In genomic region chr10:91187872-91188271, GRCm38 (mm10) we compare ENCODE assay signal across 8 mouse cellular contexts. TPM values are rescaled to one million over a fixed set of nuclear protein-coding genes. Genes with fewer than 3 reads are reported as not detected.
DNase-seq lines count a peak whose midpoint lies in the region; ATAC-seq and TF ChIP-seq lines count a peak whose summit lies in the region.

No protein-coding gene starts in this region.

- H3K9ac ChIP-seq in forebrain, embryonic 12.5 days = peak overlapping the region; percentile 52
- peak overlapping the region; percentile 86 for H3K9ac ChIP-seq in heart, postnatal 0 days (replicated peaks; ENCODE audit: low read depth, low read length)
- peak overlapping the region; percentile 58 for H3K9ac ChIP-seq in liver, embryonic 15.5 days
- H3K9ac ChIP-seq in neural tube, embryonic 12.5 days = peak overlapping the region; percentile 51
- H3K9ac ChIP-seq in stomach, postnatal 0 days (ENCODE audit: low read length) = peak overlapping the region; percentile 69

- peak overlapping the region; percentile 91 for H3K27ac ChIP-seq in forebrain, embryonic 12.5 days
- H3K27ac ChIP-seq in heart, postnatal 0 days (ENCODE audit: low read depth) = peak overlapping the region; percentile 94
- H3K27ac ChIP-seq in liver, embryonic 15.5 days (replicated peaks) = 0 out of 2 replicates have a peak overlapping the region, but pooled peaks have one; percentile 21
- peak overlapping the region; percentile 28; the same call in 1 of the 2 replicates for H3K27ac ChIP-seq in neural tube, embryonic 12.5 days
- H3K27ac ChIP-seq in stomach, postnatal 0 days (replicated peaks) = peak overlapping the region; percentile 65

- H3K4me1 ChIP-seq in forebrain, embryonic 12.5 days = peaks cover 14% of the 10 kb centered on the region
- peaks cover 5% of the 10 kb centered on the region for H3K4me1 ChIP-seq in heart, postnatal 0 days (ENCODE audit: control insufficient read depth, insufficient read depth)
- H3K4me1 ChIP-seq in liver, embryonic 15.5 days (replicated peaks) = peaks cover 41% of the 10 kb centered on the region
- peaks cover 11% of the 10 kb centered on the region for H3K4me1 ChIP-seq in neural tube, embryonic 12.5 days
- 0 out of 2 replicates have a peak, but pooled peaks cover 2% of the 10 kb centered on the region for H3K4me1 ChIP-seq in stomach, postnatal 0 days (replicated peaks; ENCODE audit: control insufficient read depth, insufficient read depth)

- no peak for TF ChIP-seq EP300 in heart, postnatal 0 days (IDR thresholded peaks at IDR 0.05; ENCODE audit: low read depth)
- TF ChIP-seq EP300 in stomach, postnatal 0 days (optimal IDR thresholded peaks at IDR 0.05) = no peak

- under 1% methylated on average over 15 of the region's 15 CpGs for WGBS in forebrain, embryonic 12.5 days
- under 1% methylated on average over 15 of the region's 15 CpGs for WGBS in heart, postnatal 0 days
- under 1% methylated on average over 15 of the region's 15 CpGs for WGBS in liver, embryonic 15.5 days (ENCODE audit: insufficient replicate concordance)
- WGBS in neural tube, embryonic 12.5 days = under 1% methylated on average over 15 of the region's 15 CpGs
- WGBS in stomach, postnatal 0 days = under 1% methylated on average over 15 of the region's 15 CpGs

- peak; percentile 79 for TF ChIP-seq CTCF in heart, postnatal 0 days (IDR thresholded peaks at IDR 0.05; ENCODE audit: low read depth)
- peak; percentile 91 for TF ChIP-seq CTCF in stomach, postnatal 0 days (IDR thresholded peaks at IDR 0.05; ENCODE audit: low read depth)

- H3K4me3 ChIP-seq in forebrain, embryonic 12.5 days (replicated peaks) = peak overlapping the region; percentile 21
- H3K4me3 ChIP-seq in heart, postnatal 0 days (ENCODE audit: low read depth, low read length) = peak overlapping the region; percentile 53
- H3K4me3 ChIP-seq in liver, embryonic 15.5 days (replicated peaks) = peak overlapping the region; percentile 62
- H3K4me3 ChIP-seq in neural tube, embryonic 12.5 days = no peak overlapping the region
- H3K4me3 ChIP-seq in stomach, postnatal 0 days (ENCODE audit: low read depth, low read length) = peak overlapping the region; percentile 44

- no peaks in the 10 kb centered on the region for H3K36me3 ChIP-seq in forebrain, embryonic 12.5 days (replicated peaks)
- H3K36me3 ChIP-seq in heart, postnatal 0 days (replicated peaks; ENCODE audit: control insufficient read depth, insufficient read depth, low read length) = no peaks in the 10 kb centered on the region
- H3K36me3 ChIP-seq in liver, embryonic 15.5 days (replicated peaks) = no peaks in the 10 kb centered on the region
- H3K36me3 ChIP-seq in neural tube, embryonic 12.5 days = no peaks in the 10 kb centered on the region
- no peaks in the 10 kb centered on the region for H3K36me3 ChIP-seq in stomach, postnatal 0 days (ENCODE audit: control insufficient read depth, insufficient read depth, low read length)

- peak; percentile 93 for DNase-seq in ES-CJ7 (ENCODE audit: low read depth, low spot score)
- peak; percentile 84 for DNase-seq in c-Kit-positive CD71-positive TER-119-positive erythroid progenitor cells, embryonic 14.5 days (ENCODE audit: low spot score)
- DNase-seq in heart, postnatal 0 days (ENCODE audit: low spot score) = peak; percentile 90
- DNase-seq in kidney, postnatal 36 days = peak; percentile 86 to 87
- DNase-seq in stomach, postnatal 0 days (ENCODE audit: low spot score) = peak; percentile 84

- peak; percentile 79 for ATAC-seq in forebrain, embryonic 12.5 days (ENCODE audit: low FRiP score)
- ATAC-seq in heart, postnatal 0 days (ENCODE audit: insufficient read depth, low read depth) = peak; percentile 73
- ATAC-seq in liver, embryonic 15.5 days (ENCODE audit: insufficient read depth) = no peak
- peak; percentile 80 for ATAC-seq in neural tube, embryonic 12.5 days (ENCODE audit: low FRiP score, low read depth)
- no peak; the same call in 1 of the 2 replicates for ATAC-seq in stomach, postnatal 0 days (ENCODE audit: low FRiP score, low TSS enrichment)

- no peaks in the 10 kb centered on the region for H3K9me3 ChIP-seq in forebrain, embryonic 12.5 days
- no peaks in the 10 kb centered on the region for H3K9me3 ChIP-seq in heart, postnatal 0 days (replicated peaks; ENCODE audit: control insufficient read depth, low read length)
- no peaks in the 10 kb centered on the region for H3K9me3 ChIP-seq in liver, embryonic 15.5 days (replicated peaks)
- no peaks in the 10 kb centered on the region for H3K9me3 ChIP-seq in neural tube, embryonic 12.5 days
- H3K9me3 ChIP-seq in stomach, postnatal 0 days (ENCODE audit: control insufficient read depth, low read length) = no peaks in the 10 kb centered on the region

- H3K27me3 ChIP-seq in forebrain, embryonic 12.5 days = no peaks in the 10 kb centered on the region; the same call in 1 of the 2 replicates
- H3K27me3 ChIP-seq in heart, postnatal 0 days (ENCODE audit: control insufficient read depth, insufficient read depth, low read length) = no peaks in the 10 kb centered on the region
- peaks cover 3% of the 10 kb centered on the region; the same call in 1 of the 2 replicates for H3K27me3 ChIP-seq in liver, embryonic 15.5 days
- H3K27me3 ChIP-seq in neural tube, embryonic 12.5 days (replicated peaks) = no peaks in the 10 kb centered on the region
- H3K27me3 ChIP-seq in stomach, postnatal 0 days (ENCODE audit: control insufficient read depth, insufficient read depth, low read length) = no peaks in the 10 kb centered on the region

- peak overlapping the region; percentile 43 for H3K4me2 ChIP-seq in forebrain, embryonic 12.5 days
- H3K4me2 ChIP-seq in heart, postnatal 0 days (ENCODE audit: low read depth, low read length) = peak overlapping the region; percentile 71
- H3K4me2 ChIP-seq in liver, embryonic 15.5 days = peak overlapping the region; percentile 83
- peak overlapping the region; percentile 46 for H3K4me2 ChIP-seq in neural tube, embryonic 12.5 days (replicated peaks)
- peak overlapping the region; percentile 71 for H3K4me2 ChIP-seq in stomach, postnatal 0 days (replicated peaks; ENCODE audit: low read depth)

RNA-seq across cellular contexts. Expression of gene Tmpo, which starts 6.8 kb away (rescaled TPM):
- polyA plus RNA-seq in forebrain, embryonic 12.5 days (2016; fragmentation: Nextera tagmentation; extraction: Ambion mirVana) = 426 and 438 TPM in 2 replicates
- total RNA-seq in heart, postnatal 0 days (2014; rRNA removed; ENCODE audit: low replicate concordance) = 114 and 219 TPM in 2 replicates
- 61.6 and 62.8 TPM in 2 replicates for polyA plus RNA-seq in heart, postnatal 0 days (2015; fragmentation: Nextera tagmentation; extraction: Ambion mirVana)
- polyA plus RNA-seq in liver, embryonic 15.5 days (2015; fragmentation: Nextera tagmentation; extraction: Ambion mirVana) = 127 and 130 TPM in 2 replicates
- polyA plus RNA-seq in neural tube, embryonic 12.5 days (2016; fragmentation: Nextera tagmentation; extraction: Ambion mirVana) = 269 and 292 TPM in 2 replicates
- 57.1 and 59.6 TPM in 2 replicates for polyA plus RNA-seq in stomach, postnatal 0 days (2015; fragmentation: Nextera tagmentation; extraction: Ambion mirVana)

Comparison
In these comparisons a context has a peak if more than half of its experiments do, and no peak if none do; other contexts are left out.
1. ATAC-seq: peak in forebrain, embryonic 12.5 days (single experiment), heart, postnatal 0 days (single experiment) and neural tube, embryonic 12.5 days (single experiment); none in liver, embryonic 15.5 days (single experiment) and stomach, postnatal 0 days (single experiment).
2. H3K27ac ChIP-seq: peak in every context shown above with its lines; median percentile 94 in heart, postnatal 0 days; 91 in forebrain, embryonic 12.5 days; 65 in stomach, postnatal 0 days; 28 in neural tube, embryonic 12.5 days; 21 in liver, embryonic 15.5 days.
3. Peak in every context shown above with its lines, with median percentiles within 50 percentile points of each other: DNase-seq, H3K4me2 ChIP-seq and H3K9ac ChIP-seq.